In genomic region chr5:92602691-92603690, GRCm38 (mm10) we compare ENCODE assay signal across 8 mouse cellular contexts. TPM values are rescaled to one million over a fixed set of nuclear protein-coding genes. Genes with fewer than 3 reads are reported as not detected.
DNase-seq lines count a peak whose midpoint lies in the region; ATAC-seq and TF ChIP-seq lines count a peak whose summit lies in the region.

TSS of gene Stbd1 (plus strand) at chr5:92603041.

- DNase-seq in left cerebral cortex, adult 2 months (ENCODE audit: extremely low spot score in 1 of 2, low spot score in 2 of 2): peak; percentile 26 to 29
- no peak for DNase-seq in left cerebral cortex, adult 11 months (ENCODE audit: low spot score)
- peak; percentile 90 for DNase-seq in embryonic facial prominence, embryonic 10.5 days (ENCODE audit: low spot score)
- peak; percentile 50 for DNase-seq in ovary, adult 18-20 months (ENCODE audit: low spot score)
- peak; percentile 50 for DNase-seq in thymus, postnatal 14 days

- H3K4me3 ChIP-seq in left cerebral cortex, adult 2 months: peak within 1 kb of the TSS; percentile 54
- peak within 1 kb of the TSS; percentile 79 for H3K4me3 ChIP-seq in embryonic facial prominence, embryonic 10.5 days
- peak within 1 kb of the TSS; percentile 77 for H3K4me3 ChIP-seq in heart, embryonic 11.5 days (ENCODE audit: low read depth, low read length)
- peak within 1 kb of the TSS; percentile 76 for H3K4me3 ChIP-seq in kidney, embryonic 15.5 days (replicated peaks)
- H3K4me3 ChIP-seq in lung, embryonic 16.5 days (ENCODE audit: low read length): peak within 1 kb of the TSS; percentile 66

- no peaks in the 10 kb centered on the region for H3K9me3 ChIP-seq in embryonic facial prominence, embryonic 10.5 days
- H3K9me3 ChIP-seq in heart, embryonic 11.5 days (replicated peaks; ENCODE audit: control insufficient read depth, low read length): no peaks in the 10 kb centered on the region
- H3K9me3 ChIP-seq in kidney, embryonic 15.5 days (replicated peaks): no peaks in the 10 kb centered on the region
- no peaks in the 10 kb centered on the region for H3K9me3 ChIP-seq in lung, embryonic 16.5 days (ENCODE audit: control insufficient read depth, low read length)

- WGBS in embryonic facial prominence, embryonic 10.5 days: under 1% methylated on average over 69 of the region's 69 CpGs
- WGBS in heart, embryonic 11.5 days (ENCODE audit: insufficient replicate concordance): under 1% methylated on average over 67 of the region's 69 CpGs
- under 1% methylated on average over 68 of the region's 69 CpGs for WGBS in kidney, embryonic 15.5 days
- WGBS in lung, embryonic 16.5 days: 0% methylated on average over 52 of the region's 69 CpGs

- H3K36me3 ChIP-seq in embryonic facial prominence, embryonic 10.5 days (replicated peaks): no peaks in the 10 kb centered on the region
- H3K36me3 ChIP-seq in heart, embryonic 11.5 days (ENCODE audit: control insufficient read depth, insufficient read depth, low read length): 0 out of 2 replicates have a peak, but pooled peaks cover 4% of the 10 kb centered on the region
- no peaks in the 10 kb centered on the region for H3K36me3 ChIP-seq in kidney, embryonic 15.5 days
- peaks cover 15% of the 10 kb centered on the region for H3K36me3 ChIP-seq in lung, embryonic 16.5 days (ENCODE audit: control insufficient read depth, insufficient read depth, low read length)

- peaks cover 28% of the 10 kb centered on the region for H3K27me3 ChIP-seq in embryonic facial prominence, embryonic 10.5 days (replicated peaks; ENCODE audit: low read depth, poor library complexity, severe bottlenecking)
- no peaks in the 10 kb centered on the region for H3K27me3 ChIP-seq in heart, embryonic 11.5 days (ENCODE audit: control insufficient read depth, insufficient read depth, low read length)
- H3K27me3 ChIP-seq in kidney, embryonic 15.5 days: peaks cover 8% of the 10 kb centered on the region; the same call in 1 of the 2 replicates
- H3K27me3 ChIP-seq in lung, embryonic 16.5 days (ENCODE audit: control insufficient read depth, insufficient read depth, low read depth, low read length): no peaks in the 10 kb centered on the region

- intact Hi-C loops in left cerebral cortex, adult 2 months (cut with DNase I): loop anchor here (5.0 kb wide), 1 partner anchor 96 kb away; the partner anchor contains the start of gene Scarb2

- ATAC-seq in heart, embryonic 11.5 days (replicated peaks; ENCODE audit: insufficient number of reproducible peaks, low FRiP score, low TSS enrichment): peak; percentile 91
- peak; percentile 98 for ATAC-seq in kidney, embryonic 15.5 days (replicated peaks; ENCODE audit: low FRiP score)
- peak; percentile 91 for ATAC-seq in lung, embryonic 16.5 days (ENCODE audit: low read depth)

- peaks cover 12% of the 10 kb centered on the region; the same call in 1 of the 2 replicates for H3K4me1 ChIP-seq in embryonic facial prominence, embryonic 10.5 days
- H3K4me1 ChIP-seq in heart, embryonic 11.5 days (ENCODE audit: control insufficient read depth, insufficient read depth, low read length): peaks cover 9% of the 10 kb centered on the region
- H3K4me1 ChIP-seq in kidney, embryonic 15.5 days: peaks cover 28% of the 10 kb centered on the region
- peaks cover 22% of the 10 kb centered on the region for H3K4me1 ChIP-seq in lung, embryonic 16.5 days (replicated peaks; ENCODE audit: control insufficient read depth, insufficient read depth, low read length)

- peak within 1 kb of the TSS; percentile 89 for H3K9ac ChIP-seq in heart, embryonic 11.5 days (ENCODE audit: low read depth, low read length)
- peak within 1 kb of the TSS; percentile 70 for H3K9ac ChIP-seq in kidney, embryonic 15.5 days
- H3K9ac ChIP-seq in lung, embryonic 16.5 days (ENCODE audit: low read length): peak within 1 kb of the TSS; percentile 82

- no peak within 1 kb of the TSS for H3K27ac ChIP-seq in left cerebral cortex, adult 2 months
- H3K27ac ChIP-seq in embryonic facial prominence, embryonic 10.5 days (replicated peaks): peak within 1 kb of the TSS; percentile 86
- peak within 1 kb of the TSS; percentile 85 for H3K27ac ChIP-seq in heart, embryonic 11.5 days (ENCODE audit: low read depth, low read length)
- H3K27ac ChIP-seq in kidney, embryonic 15.5 days: peak within 1 kb of the TSS; percentile 77
- peak within 1 kb of the TSS; percentile 91 for H3K27ac ChIP-seq in lung, embryonic 16.5 days (ENCODE audit: low read length)

- H3K4me2 ChIP-seq in heart, embryonic 11.5 days: peak within 1 kb of the TSS; percentile 81
- peak within 1 kb of the TSS; percentile 96 for H3K4me2 ChIP-seq in kidney, embryonic 15.5 days
- H3K4me2 ChIP-seq in lung, embryonic 16.5 days (ENCODE audit: low read depth, low read length): peak within 1 kb of the TSS; percentile 68

- TF ChIP-seq CTCF in left cerebral cortex, adult 2 months (IDR thresholded peaks at IDR 0.05): no peak; the same call in 1 of the 2 replicates

RNA-seq across cellular contexts. Expression of gene Stbd1, which starts in this region (rescaled TPM):
- under 1 TPM; 0.61 to 0.84 TPM for total RNA-seq in left cerebral cortex, adult 2 months (2021)
- 6.3 and 7.7 TPM in 2 replicates for polyA plus RNA-seq in embryonic facial prominence, embryonic 10.5 days (2016; fragmentation: Nextera tagmentation; extraction: Ambion mirVana)
- polyA plus RNA-seq in heart, embryonic 11.5 days (2014; fragmentation: Nextera tagmentation; extraction: Ambion mirVana): 67.9 and 80.2 TPM in 2 replicates
- polyA plus RNA-seq in kidney, embryonic 15.5 days (2015; fragmentation: Nextera tagmentation; extraction: Ambion mirVana): 30.7 and 33.5 TPM in 2 replicates
- 133 and 142 TPM in 2 replicates for polyA plus RNA-seq in lung, embryonic 16.5 days (2015; fragmentation: Nextera tagmentation; extraction: Ambion mirVana)

Comparison
In these comparisons a context has a peak if more than half of its experiments do, and no peak if none do; other contexts are left out.
1. Peak in DNase-seq and H3K4me3 ChIP-seq in left cerebral cortex, adult 2 months; RNA of the gene not detected or under 1 TPM.